Mouse (Mus musculus) bone marrow, adult 2 months (tissue): ENCODE results near the gene Lypd6b.

Experiments used
- CTCF ChIP-seq: fragments of 200-500 bp; IDR thresholded peaks from 2 replicates; pipeline ENCODE4 v1.5.1; 2011; ENCODE audit warnings: low read length, control low read depth; ENCODE audit not compliant: control insufficient read depth, insufficient read depth
- POLR2A ChIP-seq: fragments of 200-500 bp; IDR thresholded peaks from 2 replicates; pipeline ENCODE4 v1.6.1; 2011; ENCODE audit warnings: low read depth, mild to moderate bottlenecking, control low read depth, low read length, borderline replicate concordance; ENCODE audit not compliant: control insufficient read depth

- TF ChIP-seq CTCF: no peak
- TF ChIP-seq POLR2A: no peak
Observed at GRCm38 (mm10) chr2:49747670-49748069, 39.8 kb upstream of the Lypd6b start.
